Mouse (Mus musculus) hindbrain, embryonic 16.5 days (tissue): ENCODE data around the gene Rpl31. TPM values are rescaled to one million over a fixed set of nuclear protein-coding genes. Genes with fewer than 3 reads are reported as not detected.

ENCODE experiments used
- ATAC-seq: fragments of 200-750 bp; cut with Nextera tagmentation; 2 replicates; pipeline ENCODE4 v1.8.0; 2017; ENCODE audit warnings: moderate TSS enrichment, moderate library complexity
- H3K27ac ChIP-seq: fragments of 300-500 bp; sonication (generic); 2 replicates; pipeline ENCODE4 v1.5.1; 2014; ENCODE audit warnings: low read depth, mild to moderate bottlenecking, control low read depth, low read length, moderate library complexity
- H3K27me3 ChIP-seq: fragments of 300-500 bp; sonication (generic); replicated peaks from 2 replicates; pipeline ENCODE4 v1.6.1; 2014; ENCODE audit warnings: low read length; ENCODE audit not compliant: control insufficient read depth, insufficient read depth
- H3K36me3 ChIP-seq: fragments of 300-500 bp; sonication (generic); 2 replicates; pipeline ENCODE4 v1.6.1; 2014; ENCODE audit warnings: mild to moderate bottlenecking, low read length, moderate library complexity, mixed read lengths; ENCODE audit not compliant: control insufficient read depth, insufficient read depth
- H3K4me1 ChIP-seq: fragments of 300-500 bp; sonication (generic); 2 replicates; pipeline ENCODE4 v1.6.1; 2014; ENCODE audit warnings: low read depth, low read length; ENCODE audit not compliant: control insufficient read depth, insufficient read depth
- H3K4me2 ChIP-seq: fragments of 300-500 bp; sonication (generic); 2 replicates; pipeline ENCODE4 v1.6.1; 2014; ENCODE audit warnings: mild to moderate bottlenecking, low read length, control low read depth, moderate library complexity
- H3K4me3 ChIP-seq: fragments of 300-500 bp; sonication (generic); 2 replicates; pipeline ENCODE4 v1.5.1; 2014; ENCODE audit warnings: mild to moderate bottlenecking, low read length, control low read depth, moderate library complexity
- H3K9ac ChIP-seq: fragments of 300-500 bp; sonication (generic); 2 replicates; pipeline ENCODE4 v1.6.1; 2014; ENCODE audit warnings: low read depth, mild to moderate bottlenecking, control low read depth, low read length, moderate library complexity
- H3K9me3 ChIP-seq: fragments of 300-500 bp; sonication (generic); 2 replicates; pipeline ENCODE4 v1.6.1; 2014; ENCODE audit warnings: mild to moderate bottlenecking, low read length, moderate library complexity; ENCODE audit not compliant: control insufficient read depth
- WGBS: fragments of 180-500 bp; shearing (Covaris S2); extraction: QIAGEN DNeasy Blood & Tissue Kit; methylation state at CpG from one replicate; pipeline ENCODE4 v1.1.7; 2014; 5-methylcytosine and 5-hydroxymethylcytosine counted together
- polyA plus RNA-seq: library from polyadenylated mRNA; unstranded; fragments of >200 nt; fragmentation: Nextera tagmentation; extraction: Ambion mirVana; gene quantifications from 2 replicates; pipeline ENCODE4 v1.2.1, GENCODE M21; 2015

The Rpl31 gene
- polyA plus RNA-seq, 1 experiment from 2014 or later: 257 TPM

- Histone ChIP-seq H3K36me3 (no peaks in the 10 kb centered on the region), H3K27ac (no peak overlapping the region), H3K4me1 (peaks cover under 1% of the 10 kb centered on the region), H3K4me3 (peak overlapping the region; percentile 20), H3K4me2 (peak overlapping the region; percentile 51), H3K9ac (0 out of 2 replicates have a peak overlapping the region, but pooled peaks have one; percentile 14), H3K9me3 (no peaks in the 10 kb centered on the region), H3K27me3 (no peaks in the 10 kb centered on the region)
- 34% methylated on average over 24 of the region's 24 CpGs for WGBS
- no peak for ATAC-seq
Observed at GRCm38 (mm10) chr1:39361754-39362514, 5.7 kb upstream of the Rpl31 start.

- Histone ChIP-seq H3K27me3 (no peaks in the 10 kb centered on the region), H3K36me3 (no peaks in the 10 kb centered on the region), H3K4me1 (peaks cover 4% of the 10 kb centered on the region), H3K4me2 (no peak overlapping the region; the same call in 1 of the 2 replicates), H3K9me3 (no peaks in the 10 kb centered on the region), H3K27ac (no peak overlapping the region), H3K9ac (no peak overlapping the region), H3K4me3 (no peak overlapping the region)
- ATAC-seq: no peak
- WGBS: 60% methylated on average over 7 of the region's 7 CpGs
Observed at GRCm38 (mm10) chr1:39362515-39362893, 5.1 kb upstream of the Rpl31 start.

GRCm38 (mm10) chr1:39365562-39365961 lies 2.1 kb upstream of the Rpl31 start:
- ATAC-seq: no peak
- Histone ChIP-seq H3K27ac (no peak overlapping the region), H3K4me3 (no peak overlapping the region), H3K36me3 (peaks cover 5% of the 10 kb centered on the region; the same call in 1 of the 2 replicates), H3K4me1 (peaks cover 13% of the 10 kb centered on the region), H3K27me3 (no peaks in the 10 kb centered on the region), H3K9ac (no peak overlapping the region), H3K4me2 (no peak overlapping the region), H3K9me3 (no peaks in the 10 kb centered on the region)
- WGBS: 69% methylated on average over 1 of the region's 1 CpGs

- Histone ChIP-seq H3K27me3 (no peaks in the 10 kb centered on the region), H3K4me3 (peak overlapping the region; percentile 83), H3K9me3 (no peaks in the 10 kb centered on the region), H3K4me1 (peaks cover 13% of the 10 kb centered on the region), H3K36me3 (peaks cover 16% of the 10 kb centered on the region), H3K4me2 (peak overlapping the region; percentile 79), H3K9ac (peak overlapping the region; percentile 67), H3K27ac (peak overlapping the region; percentile 72)
- 22% methylated on average over 6 of the region's 6 CpGs for WGBS
- peak; percentile 9 for ATAC-seq
Observed at GRCm38 (mm10) chr1:39367045-39367444, 597 bp upstream of the Rpl31 start.

- H3K4me3 ChIP-seq: peak overlapping the region; percentile 83
- peak overlapping the region; percentile 75 for H3K4me2 ChIP-seq
- WGBS: under 1% methylated on average over 34 of the region's 34 CpGs
- peaks cover 24% of the 10 kb centered on the region for H3K36me3 ChIP-seq
- H3K27ac ChIP-seq: peak overlapping the region; percentile 90
- no peaks in the 10 kb centered on the region for H3K9me3 ChIP-seq
- peak overlapping the region; percentile 93 for H3K9ac ChIP-seq
- H3K27me3 ChIP-seq: no peaks in the 10 kb centered on the region
- H3K4me1 ChIP-seq: peaks cover 13% of the 10 kb centered on the region
- peak; percentile 31 for ATAC-seq
Observed at GRCm38 (mm10) chr1:39368267-39368841, 712 bp downstream of the Rpl31 start.

- H3K27me3 ChIP-seq: no peaks in the 10 kb centered on the region
- H3K9me3 ChIP-seq: no peaks in the 10 kb centered on the region
- no peak overlapping the region for H3K4me2 ChIP-seq
- no peak overlapping the region for H3K4me3 ChIP-seq
- no peak overlapping the region for H3K9ac ChIP-seq
- no peak overlapping the region for H3K27ac ChIP-seq
- 95% methylated on average over 6 of the region's 6 CpGs for WGBS
- no peak for ATAC-seq
- H3K36me3 ChIP-seq: peaks cover 24% of the 10 kb centered on the region
- peaks cover 13% of the 10 kb centered on the region for H3K4me1 ChIP-seq
Observed at GRCm38 (mm10) chr1:39370431-39370830, 2.8 kb downstream of the Rpl31 start.

- Histone ChIP-seq H3K4me3 (no peak overlapping the region), H3K9me3 (no peaks in the 10 kb centered on the region), H3K9ac (no peak overlapping the region), H3K4me1 (peaks cover 10% of the 10 kb centered on the region), H3K27me3 (no peaks in the 10 kb centered on the region), H3K4me2 (no peak overlapping the region), H3K36me3 (peaks cover 24% of the 10 kb centered on the region), H3K27ac (no peak overlapping the region)
- 82% methylated on average over 8 of the region's 8 CpGs for WGBS
- ATAC-seq: no peak
Observed at GRCm38 (mm10) chr1:39372220-39372843, 4.7 kb downstream of the Rpl31 start.

- no peak overlapping the region for H3K27ac ChIP-seq
- H3K4me3 ChIP-seq: no peak overlapping the region
- 72% methylated on average over 4 of the region's 4 CpGs for WGBS
- H3K9ac ChIP-seq: no peak overlapping the region
- H3K4me1 ChIP-seq: peaks cover 10% of the 10 kb centered on the region
- H3K9me3 ChIP-seq: no peaks in the 10 kb centered on the region
- no peak for ATAC-seq
- no peaks in the 10 kb centered on the region for H3K27me3 ChIP-seq
- H3K4me2 ChIP-seq: no peak overlapping the region
- H3K36me3 ChIP-seq: peaks cover 24% of the 10 kb centered on the region
Observed at GRCm38 (mm10) chr1:39373378-39373777, 5.7 kb downstream of the Rpl31 start.

GRCm38 (mm10) chr1:39374231-39374809 lies 6.7 kb downstream of the Rpl31 start:
- H3K36me3 ChIP-seq: peaks cover 24% of the 10 kb centered on the region
- no peaks in the 10 kb centered on the region for H3K27me3 ChIP-seq
- H3K4me2 ChIP-seq: no peak overlapping the region
- WGBS: 89% methylated on average over 5 of the region's 5 CpGs
- H3K4me3 ChIP-seq: no peak overlapping the region
- no peaks in the 10 kb centered on the region for H3K9me3 ChIP-seq
- no peak overlapping the region for H3K9ac ChIP-seq
- H3K27ac ChIP-seq: no peak overlapping the region
- ATAC-seq: no peak
- peaks cover 4% of the 10 kb centered on the region for H3K4me1 ChIP-seq
